Mouse (Mus musculus): ENCODE results near the gene Gm10272. TPM values are rescaled to one million over a fixed set of nuclear protein-coding genes. Genes with fewer than 3 reads are reported as not detected.
"Not testable (repeated sequence)": the region's sequence is repeated elsewhere in the genome, so short reads cannot be mapped to it uniquely, and the experiment has no call there.

Gene Gm10272
- polyA plus RNA-seq, 1 experiment from 2014 or later: not detected

- Histone ChIP-seq H3K27ac (no peak overlapping the region), H3K27me3 (ENCODE audit: insufficient read depth, poor library complexity, severe bottlenecking) (peaks cover 8% of the 10 kb centered on the region; the same call in 1 of the 2 replicates), H3K4me3 (no peak overlapping the region), H3K36me3 (no peaks in the 10 kb centered on the region), H3K9me3 (peaks cover 7% of the 10 kb centered on the region; the same call in 1 of the 2 replicates), H3K4me1 (0 out of 2 replicates have a peak, but pooled peaks cover 5% of the 10 kb centered on the region)
- DNase-seq (ENCODE audit: low spot score): no peak
- 88% methylated on average over 4 of the region's 4 CpGs for WGBS
These were observed 32.5 kb downstream of the Gm10272 start for GRCm38 (mm10) chr10:77738929-77739328.

- not testable (repeated sequence) for H3K27me3 ChIP-seq (ENCODE audit: insufficient read depth, poor library complexity, severe bottlenecking); H3K4me3 ChIP-seq; DNase-seq (ENCODE audit: low spot score); H3K27ac ChIP-seq; H3K4me1 ChIP-seq; H3K9me3 ChIP-seq; H3K36me3 ChIP-seq
- 60% methylated on average over 4 of the region's 5 CpGs for WGBS
These were observed 35.7 kb downstream of the Gm10272 start, which contains the start of gene Gm18596 for GRCm38 (mm10) chr10:77741924-77742688. TSS of gene Gm18596 (minus strand) at chr10:77742638.

GRCm38 (mm10) chr10:77750686-77751085 lies 44.3 kb downstream of the Gm10272 start:
- 73% methylated on average over 1 of the region's 1 CpGs for WGBS
- H3K36me3 ChIP-seq; H3K27ac ChIP-seq; H3K27me3 ChIP-seq (ENCODE audit: insufficient read depth, poor library complexity, severe bottlenecking); H3K9me3 ChIP-seq; DNase-seq (ENCODE audit: low spot score); H3K4me1 ChIP-seq; H3K4me3 ChIP-seq: not testable (repeated sequence)

- 53% methylated on average over 1 of the region's 1 CpGs for WGBS
- H3K9me3 ChIP-seq; H3K4me1 ChIP-seq; H3K36me3 ChIP-seq; H3K27ac ChIP-seq; H3K27me3 ChIP-seq (ENCODE audit: insufficient read depth, poor library complexity, severe bottlenecking); DNase-seq (ENCODE audit: low spot score); H3K4me3 ChIP-seq: not testable (repeated sequence)
These were observed 44.8 kb downstream of the Gm10272 start, which contains the start of gene Gm9736 for GRCm38 (mm10) chr10:77751254-77751653. TSS of gene Gm9736 (minus strand) at chr10:77751354.

- not testable (repeated sequence) for H3K9me3 ChIP-seq; H3K4me1 ChIP-seq; H3K27me3 ChIP-seq (ENCODE audit: insufficient read depth, poor library complexity, severe bottlenecking); H3K4me3 ChIP-seq; DNase-seq (ENCODE audit: low spot score); H3K36me3 ChIP-seq; H3K27ac ChIP-seq
- WGBS: 64% methylated on average over 3 of the region's 3 CpGs
These were observed 45.9 kb downstream of the Gm10272 start for GRCm38 (mm10) chr10:77752312-77752711.

- H3K36me3 ChIP-seq: no peaks in the 10 kb centered on the region
- peaks cover 6% of the 10 kb centered on the region; the same call in 1 of the 2 replicates for H3K27me3 ChIP-seq (ENCODE audit: insufficient read depth, poor library complexity, severe bottlenecking)
- H3K4me1 ChIP-seq: no peaks in the 10 kb centered on the region
- no peak overlapping the region for H3K27ac ChIP-seq
- H3K4me3 ChIP-seq: no peak overlapping the region
- no peaks in the 10 kb centered on the region for H3K9me3 ChIP-seq
- no peak for DNase-seq (ENCODE audit: low spot score)
These were observed 47.0 kb downstream of the Gm10272 start for GRCm38 (mm10) chr10:77753448-77753847.

Other genes starting within 250 kb of the Gm10272 start
- 30.7 and 45.6 TPM in 2 replicates for gene Fam207a, start 190.8 kb upstream of the Gm10272 start, polyA plus RNA-seq (2016; fragmentation: Nextera tagmentation; extraction: Ambion mirVana)
- gene Itgb2, start 176.4 kb upstream of the Gm10272 start, polyA plus RNA-seq (2016; fragmentation: Nextera tagmentation; extraction: Ambion mirVana): 2.4 and 3.6 TPM in 2 replicates
- 94.9 and 97.0 TPM in 2 replicates for gene Pttg1ip, start 124.9 kb upstream of the Gm10272 start, polyA plus RNA-seq (2016; fragmentation: Nextera tagmentation; extraction: Ambion mirVana)
- 235 and 306 TPM in 2 replicates for gene Sumo3, start 100.5 kb upstream of the Gm10272 start, polyA plus RNA-seq (2016; fragmentation: Nextera tagmentation; extraction: Ambion mirVana)
- gene Gm49325, start 100.4 kb upstream of the Gm10272 start, polyA plus RNA-seq (2016; fragmentation: Nextera tagmentation; extraction: Ambion mirVana): 2.1 and 2.7 TPM in 2 replicates
- 83.1 and 92.1 TPM in 2 replicates for gene Ube2g2, start 84.4 kb upstream of the Gm10272 start, polyA plus RNA-seq (2016; fragmentation: Nextera tagmentation; extraction: Ambion mirVana)
- gene Tspear, start 20.1 kb upstream of the Gm10272 start, polyA plus RNA-seq (2016; fragmentation: Nextera tagmentation; extraction: Ambion mirVana): 0.14 and 0.38 TPM in 2 replicates
- gene Gm19402, start 15.9 kb upstream of the Gm10272 start, polyA plus RNA-seq (2016; fragmentation: Nextera tagmentation; extraction: Ambion mirVana): not detected in 2 replicates
- gene Gm9508, start 9.4 kb upstream of the Gm10272 start, polyA plus RNA-seq (2016; fragmentation: Nextera tagmentation; extraction: Ambion mirVana): not detected in 2 replicates
- gene Gm10024, start 4.8 kb downstream of the Gm10272 start, polyA plus RNA-seq (2016; fragmentation: Nextera tagmentation; extraction: Ambion mirVana): not detected in 2 replicates
- gene Gm10142, start 9.2 kb downstream of the Gm10272 start, polyA plus RNA-seq (2016; fragmentation: Nextera tagmentation; extraction: Ambion mirVana): not detected in 2 replicates
- not detected in 2 replicates for gene Krtap12-1, start 14.0 kb downstream of the Gm10272 start, polyA plus RNA-seq (2016; fragmentation: Nextera tagmentation; extraction: Ambion mirVana)
- not detected in 2 replicates for gene Gm10100, start 19.9 kb downstream of the Gm10272 start, polyA plus RNA-seq (2016; fragmentation: Nextera tagmentation; extraction: Ambion mirVana)
- not detected in 2 replicates for gene Gm18596, start 36.0 kb downstream of the Gm10272 start, polyA plus RNA-seq (2016; fragmentation: Nextera tagmentation; extraction: Ambion mirVana)
- not detected in 2 replicates for gene Gm9736, start 44.7 kb downstream of the Gm10272 start, polyA plus RNA-seq (2016; fragmentation: Nextera tagmentation; extraction: Ambion mirVana)
- gene Gm3233, start 53.1 kb downstream of the Gm10272 start, polyA plus RNA-seq (2016; fragmentation: Nextera tagmentation; extraction: Ambion mirVana): not detected in 2 replicates
- gene Gm3238, start 64.7 kb downstream of the Gm10272 start, polyA plus RNA-seq (2016; fragmentation: Nextera tagmentation; extraction: Ambion mirVana): not detected in 2 replicates
- not detected in 2 replicates for gene Gm7138, start 70.3 kb downstream of the Gm10272 start, polyA plus RNA-seq (2016; fragmentation: Nextera tagmentation; extraction: Ambion mirVana)
- not detected in 2 replicates for gene Gm3250, start 75.9 kb downstream of the Gm10272 start, polyA plus RNA-seq (2016; fragmentation: Nextera tagmentation; extraction: Ambion mirVana)
- not detected in 2 replicates for gene Gm7137, start 81.6 kb downstream of the Gm10272 start, polyA plus RNA-seq (2016; fragmentation: Nextera tagmentation; extraction: Ambion mirVana)
- not detected in 2 replicates for gene Gm9639, start 88.5 kb downstream of the Gm10272 start, polyA plus RNA-seq (2016; fragmentation: Nextera tagmentation; extraction: Ambion mirVana)
- gene Gm19668, start 92.5 kb downstream of the Gm10272 start, polyA plus RNA-seq (2016; fragmentation: Nextera tagmentation; extraction: Ambion mirVana): not detected in 2 replicates
- not detected in 2 replicates for gene Gm9507, start 105.2 kb downstream of the Gm10272 start, polyA plus RNA-seq (2016; fragmentation: Nextera tagmentation; extraction: Ambion mirVana)
- not detected in 2 replicates for gene Gm2696, start 108.1 kb downstream of the Gm10272 start, polyA plus RNA-seq (2016; fragmentation: Nextera tagmentation; extraction: Ambion mirVana)
- not detected in 2 replicates for gene Krtap10-4, start 120.5 kb downstream of the Gm10272 start, polyA plus RNA-seq (2016; fragmentation: Nextera tagmentation; extraction: Ambion mirVana)
- not detected in 2 replicates for gene Krtap10-10, start 129.3 kb downstream of the Gm10272 start, polyA plus RNA-seq (2016; fragmentation: Nextera tagmentation; extraction: Ambion mirVana)
- not detected in 2 replicates for gene Gm36176, start 140.2 kb downstream of the Gm10272 start, polyA plus RNA-seq (2016; fragmentation: Nextera tagmentation; extraction: Ambion mirVana)
- not detected in 2 replicates for gene Gm10318, start 146.2 kb downstream of the Gm10272 start, polyA plus RNA-seq (2016; fragmentation: Nextera tagmentation; extraction: Ambion mirVana)
- gene Gm3285, start 155.3 kb downstream of the Gm10272 start, polyA plus RNA-seq (2016; fragmentation: Nextera tagmentation; extraction: Ambion mirVana): not detected in 2 replicates
- gene Lrrc3, start 195.9 kb downstream of the Gm10272 start, polyA plus RNA-seq (2016; fragmentation: Nextera tagmentation; extraction: Ambion mirVana): 2.7 and 4.9 TPM in 2 replicates